Mouse (Mus musculus) heart, embryonic 14.5 days (tissue): Measurements from ENCODE around the gene Cachd1. TPM values are rescaled to one million over a fixed set of nuclear protein-coding genes. Genes with fewer than 3 reads are reported as not detected.

Experiments
- ATAC-seq: fragments of 200-750 bp; cut with Nextera tagmentation; 2 replicates; pipeline ENCODE4 v1.8.0; 2017; ENCODE audit warnings: low read depth, moderate TSS enrichment; ENCODE audit not compliant: insufficient number of reproducible peaks, insufficient read depth, low FRiP score
- H3K27ac ChIP-seq, 2 experiments: fragments of 200-500 bp in 1 of 2; fragments of 300-500 bp in 1 of 2; sonication (generic) in 1 of 2; replicated peaks in 1 of 2; 2 replicates each; pipeline ENCODE4 v1.5.1; 2012 to 2014; ENCODE audit warnings: low read depth in 2 of 2, low read length in 2 of 2, control low read depth in 1 of 2, mild to moderate bottlenecking in 1 of 2, mixed read lengths in 1 of 2; ENCODE audit not compliant: control insufficient read depth in 1 of 2, insufficient read depth in 1 of 2
- H3K27me3 ChIP-seq: fragments of 300-500 bp; sonication (generic); 2 replicates; pipeline ENCODE4 v1.6.1; 2014; ENCODE audit warnings: mild to moderate bottlenecking, low read length, control low read depth; ENCODE audit not compliant: control insufficient read depth, insufficient read depth
- H3K36me3 ChIP-seq: fragments of 300-500 bp; sonication (generic); 2 replicates; pipeline ENCODE4 v1.6.1; 2014; ENCODE audit warnings: mild to moderate bottlenecking, control low read depth, low read length, mixed read lengths; ENCODE audit not compliant: control insufficient read depth, insufficient read depth
- H3K4me1 ChIP-seq, 2 experiments: fragments of 200-500 bp in 1 of 2; fragments of 300-500 bp in 1 of 2; sonication (generic) in 1 of 2; 2 replicates each; pipeline ENCODE4 v1.6.1; 2012 to 2014; ENCODE audit warnings: low read length in 2 of 2, control low read depth in 1 of 2, mixed read lengths in 1 of 2; ENCODE audit not compliant: control insufficient read depth in 2 of 2, insufficient read depth in 2 of 2
- H3K4me2 ChIP-seq: fragments of 300-500 bp; sonication (generic); 2 replicates; pipeline ENCODE4 v1.6.1; 2014; ENCODE audit warnings: mild to moderate bottlenecking, low read length
- H3K4me3 ChIP-seq, 2 experiments: fragments of 200-500 bp in 1 of 2; fragments of 300-500 bp in 1 of 2; sonication (generic) in 1 of 2; 2 replicates each; pipeline ENCODE4 v1.5.1; 2012 to 2014; ENCODE audit warnings: low read length in 2 of 2, mild to moderate bottlenecking in 2 of 2, control low read depth in 1 of 2, low read depth in 1 of 2, moderate library complexity in 1 of 2; ENCODE audit not compliant: control insufficient read depth in 1 of 2, insufficient read depth in 1 of 2
- H3K9ac ChIP-seq: fragments of 300-500 bp; sonication (generic); 2 replicates; pipeline ENCODE4 v1.6.1; 2014; ENCODE audit warnings: mild to moderate bottlenecking, low read length
- H3K9me3 ChIP-seq: fragments of 300-500 bp; sonication (generic); 2 replicates; pipeline ENCODE4 v1.6.1; 2016; ENCODE audit warnings: low read length, control low read depth; ENCODE audit not compliant: control insufficient read depth
- WGBS: fragments of 180-500 bp; shearing (Covaris S2); extraction: QIAGEN DNeasy Blood & Tissue Kit; methylation state at CpG from one replicate; pipeline ENCODE4 v1.1.7; 2014; 5-methylcytosine and 5-hydroxymethylcytosine counted together
- polyA plus RNA-seq: library from polyadenylated mRNA; unstranded; fragments of >200 nt; fragmentation: Nextera tagmentation; extraction: Ambion mirVana; gene quantifications from 2 replicates; pipeline ENCODE4 v1.2.1, GENCODE M21; 2014

Cachd1 gene
- polyA plus RNA-seq, 1 experiment from 2014 or later: 9.2 TPM

- Histone ChIP-seq H3K9me3 (no peaks in the 10 kb centered on the region), H3K4me2 (no peak overlapping the region), H3K4me1 (peaks cover 15 to 41% of the 10 kb centered on the region in 2 experiments), H3K27ac (no peak overlapping the region), H3K4me3 (no peak overlapping the region), H3K27me3 (no peaks in the 10 kb centered on the region), H3K36me3 (no peaks in the 10 kb centered on the region), H3K9ac (no peak overlapping the region)
- 62% methylated on average over 7 of the region's 7 CpGs for WGBS
- ATAC-seq: no peak
Observed at GRCm38 (mm10) chr4:100890106-100890970, 113.9 kb downstream of the Cachd1 start.

GRCm38 (mm10) chr4:100893739-100894138, 117.3 kb downstream of the Cachd1 start:
- peak overlapping the region in 1 of 2 experiments; percentile 68; a peak in 2 of 4 replicates for H3K27ac ChIP-seq
- 0 out of 2 replicates have a peak, but pooled peaks cover 7% of the 10 kb centered on the region for H3K36me3 ChIP-seq

GRCm38 (mm10) chr4:100894142-100894541, 117.7 kb downstream of the Cachd1 start:
- Histone ChIP-seq H3K4me3 (no peak overlapping the region), H3K4me2 (no peak overlapping the region), H3K27ac (peak overlapping the region; percentile 47 to 68; a peak in 3 of 4 replicates), H3K9ac (no peak overlapping the region), H3K9me3 (no peaks in the 10 kb centered on the region), H3K4me1 (peaks cover 6 to 17% of the 10 kb centered on the region in 2 experiments; a peak in 3 of 4 replicates), H3K27me3 (no peaks in the 10 kb centered on the region), H3K36me3 (0 out of 2 replicates have a peak, but pooled peaks cover 8% of the 10 kb centered on the region)
- no peak for ATAC-seq
- 25% methylated on average over 2 of the region's 2 CpGs for WGBS

More at GRCm38 (mm10) chr4:100893739-100894138, 117.3 kb downstream of the Cachd1 start:
- Histone ChIP-seq H3K4me3 (no peak overlapping the region), H3K4me2 (no peak overlapping the region), H3K9ac (no peak overlapping the region), H3K4me1 (peaks cover 6 to 17% of the 10 kb centered on the region in 2 experiments; a peak in 3 of 4 replicates), H3K9me3 (no peaks in the 10 kb centered on the region), H3K27me3 (no peaks in the 10 kb centered on the region)
- no peak; the same call in 1 of the 2 replicates for ATAC-seq

- no peak for ATAC-seq
- H3K36me3 ChIP-seq: 0 out of 2 replicates have a peak, but pooled peaks cover 8% of the 10 kb centered on the region
- H3K9me3 ChIP-seq: no peaks in the 10 kb centered on the region
- peaks cover 4 to 15% of the 10 kb centered on the region in 2 experiments; a peak in 3 of 4 replicates for H3K4me1 ChIP-seq
- H3K9ac ChIP-seq: no peak overlapping the region
- WGBS: 93% methylated on average over 8 of the region's 8 CpGs
- H3K4me3 ChIP-seq: no peak overlapping the region
- no peak overlapping the region for H3K4me2 ChIP-seq
- H3K27ac ChIP-seq: no peak overlapping the region
- no peaks in the 10 kb centered on the region for H3K27me3 ChIP-seq
Observed at GRCm38 (mm10) chr4:100896260-100897010, 120.0 kb downstream of the Cachd1 start.

- Histone ChIP-seq H3K4me1 (peaks cover 4 to 15% of the 10 kb centered on the region in 2 experiments; a peak in 3 of 4 replicates), H3K9ac (no peak overlapping the region), H3K27ac (no peak overlapping the region), H3K27me3 (no peaks in the 10 kb centered on the region), H3K4me3 (no peak overlapping the region), H3K36me3 (0 out of 2 replicates have a peak, but pooled peaks cover 8% of the 10 kb centered on the region), H3K9me3 (no peaks in the 10 kb centered on the region), H3K4me2 (no peak overlapping the region)
- no peak for ATAC-seq
- WGBS: 90% methylated on average over 3 of the region's 3 CpGs
Observed at GRCm38 (mm10) chr4:100897943-100898342, 121.5 kb downstream of the Cachd1 start.

GRCm38 (mm10) chr4:100909694-100910340, 133.3 kb downstream of the Cachd1 start:
- Histone ChIP-seq H3K27me3 (no peaks in the 10 kb centered on the region), H3K9ac (no peak overlapping the region), H3K4me3 (no peak overlapping the region), H3K27ac (no peak overlapping the region; a peak in 2 of 4 replicates), H3K9me3 (no peaks in the 10 kb centered on the region), H3K4me1 (peaks cover 10 to 38% of the 10 kb centered on the region in 2 experiments), H3K36me3 (no peaks in the 10 kb centered on the region), H3K4me2 (0 out of 2 replicates have a peak overlapping the region, but pooled peaks have one; percentile 9)
- ATAC-seq: no peak
- 36% methylated on average over 9 of the region's 9 CpGs for WGBS
